Mouse (Mus musculus) liver, embryonic 11.5 days (tissue): ENCODE measurements at regions not wholly inside any gene's neighbourhood (a gene's known extent, or its start where the extent isn't known, plus 50 kb on each side); places are given as distances from the start of the nearest gene placed in this dataset.

Experiments used
- ATAC-seq: fragments of 200-750 bp; cut with Nextera tagmentation; replicated peaks from 2 replicates; pipeline ENCODE4 v1.8.0; 2017; ENCODE audit warnings: moderate number of reproducible peaks, mild to moderate bottlenecking, moderate TSS enrichment, moderate library complexity; ENCODE audit not compliant: low FRiP score
- DNase-seq: peaks from one replicate; pipeline ENCODE4 v3.0.0-alpha.2; 2017; ENCODE audit warnings: low spot score
- H3K27ac ChIP-seq: fragments of 300-500 bp; sonication (generic); 2 replicates; pipeline ENCODE4 v1.5.1; 2014; ENCODE audit warnings: mild to moderate bottlenecking, low read depth, low read length, control low read depth
- H3K27me3 ChIP-seq: fragments of 300-500 bp; sonication (generic); replicated peaks from 2 replicates; pipeline ENCODE4 v1.6.1; 2014; ENCODE audit warnings: low read length, mixed read lengths; ENCODE audit not compliant: control insufficient read depth, insufficient read depth
- H3K36me3 ChIP-seq: fragments of 300-500 bp; sonication (generic); 2 replicates; pipeline ENCODE4 v1.6.1; 2014; ENCODE audit warnings: mild to moderate bottlenecking, low read length, moderate library complexity, mixed read lengths; ENCODE audit not compliant: control insufficient read depth, insufficient read depth
- H3K4me1 ChIP-seq: fragments of 300-500 bp; sonication (generic); replicated peaks from 2 replicates; pipeline ENCODE4 v1.6.1; 2014; ENCODE audit warnings: low read length, mixed read lengths; ENCODE audit not compliant: control insufficient read depth, insufficient read depth
- H3K4me2 ChIP-seq: fragments of 300-500 bp; sonication (generic); 2 replicates; pipeline ENCODE4 v1.6.1; 2014; ENCODE audit warnings: mild to moderate bottlenecking, control low read depth, moderate library complexity
- H3K4me3 ChIP-seq: fragments of 300-500 bp; sonication (generic); 2 replicates; pipeline ENCODE4 v1.5.1; 2014; ENCODE audit warnings: low read depth, low read length, control low read depth
- H3K9ac ChIP-seq: fragments of 300-500 bp; sonication (generic); 2 replicates; pipeline ENCODE4 v1.6.1; 2014; ENCODE audit warnings: low read depth, low read length, control low read depth
- H3K9me3 ChIP-seq: fragments of 300-500 bp; sonication (generic); 2 replicates; pipeline ENCODE4 v1.6.1; 2016; ENCODE audit warnings: low read length, inconsistent platforms, mixed read lengths; ENCODE audit not compliant: control insufficient read depth
- WGBS: fragments of 180-500 bp; shearing (Covaris S2); extraction: QIAGEN DNeasy Blood & Tissue Kit; methylation state at CpG from one replicate; pipeline ENCODE4 v1.1.7; 2014; 5-methylcytosine and 5-hydroxymethylcytosine counted together

DNA sequence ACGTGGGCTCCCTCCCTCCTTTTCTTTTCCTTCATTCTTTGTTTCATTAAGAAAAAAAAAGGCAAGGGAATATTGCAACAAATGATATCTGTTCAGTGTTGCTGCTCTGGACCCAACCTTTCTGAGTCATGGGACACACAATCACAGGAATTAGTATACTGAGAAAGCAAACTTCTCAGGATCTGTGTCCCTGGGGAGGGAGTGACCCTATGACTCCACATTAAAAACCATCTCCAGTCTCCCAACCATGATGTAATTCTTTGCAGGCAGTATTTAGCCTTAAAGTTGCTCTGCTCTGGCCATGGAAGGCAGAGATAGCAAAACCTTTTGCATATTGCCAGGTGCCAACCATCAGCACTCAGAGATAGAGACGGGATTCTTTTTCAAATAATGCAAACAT lies 176.9 kb downstream of the Cd47 start:
- Histone ChIP-seq H3K9me3 (no peaks in the 10 kb centered on the region), H3K4me2 (no peak overlapping the region), H3K4me3 (no peak overlapping the region), H3K27ac (no peak overlapping the region), H3K4me1 (no peaks in the 10 kb centered on the region), H3K27me3 (no peaks in the 10 kb centered on the region), H3K36me3 (no peaks in the 10 kb centered on the region), H3K9ac (no peak overlapping the region)
- 78% methylated on average over 2 of the region's 2 CpGs for WGBS
- ATAC-seq (no peak), DNase-seq (no peak)

DNA sequence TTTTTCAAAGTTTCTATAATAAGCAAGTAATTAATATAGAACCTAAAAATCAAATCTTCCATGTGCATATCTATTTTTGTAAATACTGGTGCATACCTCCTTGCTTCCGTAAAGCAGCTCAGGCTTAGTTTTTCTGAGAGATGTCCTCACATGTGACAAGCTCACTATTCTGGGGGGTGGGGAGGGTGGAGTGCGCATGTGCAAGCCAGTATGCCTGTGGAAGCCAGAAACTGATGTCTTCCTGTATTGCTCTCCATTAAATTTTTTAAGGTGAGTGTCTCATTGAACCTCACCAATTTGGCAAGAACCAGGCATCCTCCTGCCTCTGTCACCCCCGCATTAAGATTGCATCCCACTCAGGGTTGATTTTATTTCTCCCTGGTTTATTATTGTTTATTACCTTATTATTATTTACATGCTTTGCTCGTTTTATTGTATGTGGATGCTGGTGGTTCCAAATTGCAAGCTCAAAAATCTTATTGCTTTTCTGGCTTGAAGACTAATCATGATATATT lies 179.2 kb downstream of the Cd47 start:
- Histone ChIP-seq H3K36me3 (no peaks in the 10 kb centered on the region), H3K9ac (no peak overlapping the region), H3K9me3 (no peaks in the 10 kb centered on the region), H3K4me1 (no peaks in the 10 kb centered on the region), H3K27ac (no peak overlapping the region), H3K4me2 (no peak overlapping the region), H3K27me3 (no peaks in the 10 kb centered on the region), H3K4me3 (no peak overlapping the region)
- ATAC-seq (no peak), DNase-seq (no peak)
- WGBS: 84% methylated on average over 4 of the region's 4 CpGs

- no peak overlapping the region for H3K4me3 ChIP-seq
These were observed 179.9 kb downstream of the Cd47 start for GRCm38 (mm10) chr16:49980178-49980646.

GRCm38 (mm10) chr16:49982180-49982579 lies 181.8 kb downstream of the Cd47 start:
- Histone ChIP-seq H3K9me3 (no peaks in the 10 kb centered on the region), H3K4me1 (no peaks in the 10 kb centered on the region), H3K9ac (no peak overlapping the region), H3K4me2 (no peak overlapping the region), H3K27me3 (no peaks in the 10 kb centered on the region), H3K4me3 (no peak overlapping the region), H3K36me3 (no peaks in the 10 kb centered on the region), H3K27ac (no peak overlapping the region)
- DNase-seq: no peak
- no peak for ATAC-seq
- 72% methylated on average over 4 of the region's 4 CpGs for WGBS

More at GRCm38 (mm10) chr16:49980178-49980646, 179.9 kb downstream of the Cd47 start:
- Histone ChIP-seq H3K9me3 (no peaks in the 10 kb centered on the region), H3K27ac (no peak overlapping the region), H3K4me2 (no peak overlapping the region), H3K4me1 (no peaks in the 10 kb centered on the region), H3K36me3 (no peaks in the 10 kb centered on the region), H3K9ac (no peak overlapping the region), H3K27me3 (no peaks in the 10 kb centered on the region)
- WGBS: 73% methylated on average over 10 of the region's 10 CpGs
- no peak for ATAC-seq
- DNase-seq: no peak

DNA sequence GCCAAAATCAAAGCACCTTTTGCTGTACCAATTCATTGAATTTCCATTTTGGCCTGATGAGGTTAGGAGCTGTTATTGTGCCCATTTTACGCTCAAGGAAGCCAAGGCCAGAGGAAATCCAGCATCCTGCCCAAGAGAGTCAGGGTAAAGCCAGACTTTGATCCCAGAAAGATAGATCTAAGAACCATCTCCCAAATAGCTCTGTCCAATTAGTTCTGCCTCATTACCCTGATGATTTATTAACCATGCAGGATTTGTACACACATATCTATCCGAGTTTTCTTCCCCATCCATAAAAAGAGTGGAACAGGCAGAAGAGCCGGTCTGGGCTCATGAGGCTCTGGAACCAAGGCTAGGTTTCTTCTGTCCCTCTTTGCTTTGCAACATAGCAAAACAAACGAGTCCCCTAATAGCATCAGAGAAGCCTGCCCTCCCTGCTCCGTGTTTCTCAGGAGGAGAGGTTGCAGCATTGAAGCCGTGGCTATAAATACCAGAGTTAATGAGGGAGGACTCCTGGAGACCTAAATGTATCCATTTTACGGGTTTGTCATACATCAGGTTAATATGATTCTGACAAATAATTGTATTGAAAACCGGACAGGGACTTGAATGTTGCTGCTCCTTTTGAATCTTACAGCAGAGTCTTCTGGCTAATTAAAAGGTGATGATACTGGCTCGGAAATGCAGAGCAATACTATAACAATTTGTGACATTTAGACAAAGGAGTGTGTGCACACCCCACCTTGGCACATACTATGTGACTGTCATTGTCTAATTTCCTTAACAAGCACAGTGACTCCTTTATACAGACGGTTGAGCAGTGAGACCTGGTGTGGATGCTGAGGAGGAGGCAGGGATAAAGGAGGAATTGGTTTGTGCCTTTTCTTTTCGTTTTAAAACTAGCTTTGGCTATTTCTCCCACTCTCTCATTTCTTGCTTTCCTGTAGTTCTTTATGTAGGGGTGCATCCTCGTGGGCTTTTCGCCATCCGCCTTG lies 185.0 kb downstream of the Cd47 start:
- H3K4me2 ChIP-seq: no peak overlapping the region
- ATAC-seq (no peak), DNase-seq (no peak)
- H3K4me3 ChIP-seq: no peak overlapping the region
- no peaks in the 10 kb centered on the region for H3K27me3 ChIP-seq
- no peak overlapping the region for H3K27ac ChIP-seq
- no peaks in the 10 kb centered on the region for H3K4me1 ChIP-seq
- no peak overlapping the region for H3K9ac ChIP-seq
- WGBS: 71% methylated on average over 14 of the region's 14 CpGs
- no peaks in the 10 kb centered on the region for H3K9me3 ChIP-seq
- no peaks in the 10 kb centered on the region for H3K36me3 ChIP-seq

DNA sequence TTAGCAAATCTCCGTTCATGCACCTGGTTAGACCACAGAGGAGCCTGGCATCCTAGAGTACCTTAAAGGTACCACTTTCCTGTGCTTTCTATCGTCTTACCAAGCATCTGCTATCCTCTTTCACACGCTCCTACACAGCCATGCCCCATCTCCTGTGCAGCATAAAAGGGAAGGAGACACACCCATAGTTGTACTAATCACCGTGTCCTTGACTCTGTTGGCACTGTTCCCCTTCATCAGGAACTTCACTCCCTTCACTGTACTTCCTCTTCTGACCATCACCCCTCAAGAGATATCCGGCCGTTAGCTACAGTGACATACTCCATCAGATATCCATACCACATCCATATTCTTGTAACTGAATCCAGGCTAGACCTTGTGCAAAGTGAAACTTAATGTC lies 186.6 kb downstream of the Cd47 start:
- 42% methylated on average over 6 of the region's 6 CpGs for WGBS
- DNase-seq (no peak), ATAC-seq (peak; percentile 45; the same call in 1 of the 2 replicates)
- no peak overlapping the region for H3K9ac ChIP-seq
- no peak overlapping the region for H3K27ac ChIP-seq
- no peaks in the 10 kb centered on the region for H3K4me1 ChIP-seq
- no peak overlapping the region for H3K4me2 ChIP-seq
- no peaks in the 10 kb centered on the region for H3K36me3 ChIP-seq
- H3K4me3 ChIP-seq: no peak overlapping the region
- no peaks in the 10 kb centered on the region for H3K27me3 ChIP-seq
- H3K9me3 ChIP-seq: no peaks in the 10 kb centered on the region

DNA sequence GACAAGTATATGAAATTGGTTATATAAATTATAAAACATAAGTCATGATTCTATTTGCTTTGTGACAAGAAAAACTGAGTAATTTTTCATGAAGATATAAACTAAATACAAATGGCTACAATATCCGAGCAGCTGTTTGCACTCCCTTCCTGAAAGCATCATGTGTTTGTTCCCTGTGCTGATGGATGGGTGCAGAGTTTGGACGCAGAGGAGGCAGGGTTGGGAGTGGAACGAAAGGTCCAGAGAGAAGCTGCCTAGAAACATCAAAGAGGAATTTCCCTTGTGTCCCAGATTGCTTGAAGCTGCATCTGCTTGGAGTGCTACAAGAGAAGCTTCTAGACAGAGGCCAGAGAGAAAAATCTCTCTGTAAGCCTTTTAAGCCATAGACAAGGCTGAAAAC lies 195.5 kb downstream of the Cd47 start:
- 59% methylated on average over 3 of the region's 3 CpGs for WGBS
- ATAC-seq (no peak), DNase-seq (no peak)

DNA sequence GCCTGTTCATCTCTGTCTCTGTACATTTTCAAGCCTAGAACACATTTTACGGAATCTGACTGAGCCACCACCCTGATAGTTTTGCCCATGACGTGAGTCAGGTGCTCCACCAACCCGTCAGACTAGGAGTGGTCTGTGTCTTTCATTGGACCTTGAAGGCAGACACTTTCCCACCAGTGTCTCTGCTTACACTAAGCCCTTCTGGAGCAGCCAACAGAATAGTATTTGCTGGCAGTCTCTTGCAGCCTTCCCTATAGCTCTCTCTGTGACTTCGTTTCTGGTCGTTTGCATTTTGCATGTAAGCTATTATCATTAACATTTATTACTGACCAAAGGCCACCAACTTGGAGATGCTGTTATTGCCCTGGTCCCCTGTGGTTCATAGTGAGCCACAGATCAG lies 196.3 kb downstream of the Cd47 start:
- Histone ChIP-seq H3K4me3 (no peak overlapping the region), H3K27ac (no peak overlapping the region), H3K27me3 (no peaks in the 10 kb centered on the region), H3K9me3 (no peaks in the 10 kb centered on the region), H3K4me1 (no peaks in the 10 kb centered on the region), H3K4me2 (no peak overlapping the region), H3K9ac (no peak overlapping the region), H3K36me3 (no peaks in the 10 kb centered on the region)
- ATAC-seq: no peak
- 82% methylated on average over 5 of the region's 5 CpGs for WGBS
- DNase-seq: no peak

More for the DNA sequence above, 195.5 kb downstream of the Cd47 start:
- Histone ChIP-seq H3K4me2 (no peak overlapping the region), H3K9ac (no peak overlapping the region), H3K27me3 (no peaks in the 10 kb centered on the region), H3K27ac (no peak overlapping the region), H3K4me1 (no peaks in the 10 kb centered on the region), H3K9me3 (no peaks in the 10 kb centered on the region), H3K4me3 (no peak overlapping the region), H3K36me3 (no peaks in the 10 kb centered on the region)

GRCm38 (mm10) chr16:49997040-49997439 lies 196.7 kb downstream of the Cd47 start:
- no peaks in the 10 kb centered on the region for H3K4me1 ChIP-seq
- H3K9ac ChIP-seq: no peak overlapping the region
- H3K27me3 ChIP-seq: no peaks in the 10 kb centered on the region
- no peak overlapping the region for H3K4me2 ChIP-seq
- H3K27ac ChIP-seq: no peak overlapping the region
- WGBS: 90% methylated on average over 7 of the region's 7 CpGs
- ATAC-seq (no peak), DNase-seq (no peak)
- no peak overlapping the region for H3K4me3 ChIP-seq
- no peaks in the 10 kb centered on the region for H3K9me3 ChIP-seq
- no peaks in the 10 kb centered on the region for H3K36me3 ChIP-seq
